Mouse (Mus musculus): ENCODE data around the gene Hist1h2bh.

The Hist1h2bh gene

DNA sequence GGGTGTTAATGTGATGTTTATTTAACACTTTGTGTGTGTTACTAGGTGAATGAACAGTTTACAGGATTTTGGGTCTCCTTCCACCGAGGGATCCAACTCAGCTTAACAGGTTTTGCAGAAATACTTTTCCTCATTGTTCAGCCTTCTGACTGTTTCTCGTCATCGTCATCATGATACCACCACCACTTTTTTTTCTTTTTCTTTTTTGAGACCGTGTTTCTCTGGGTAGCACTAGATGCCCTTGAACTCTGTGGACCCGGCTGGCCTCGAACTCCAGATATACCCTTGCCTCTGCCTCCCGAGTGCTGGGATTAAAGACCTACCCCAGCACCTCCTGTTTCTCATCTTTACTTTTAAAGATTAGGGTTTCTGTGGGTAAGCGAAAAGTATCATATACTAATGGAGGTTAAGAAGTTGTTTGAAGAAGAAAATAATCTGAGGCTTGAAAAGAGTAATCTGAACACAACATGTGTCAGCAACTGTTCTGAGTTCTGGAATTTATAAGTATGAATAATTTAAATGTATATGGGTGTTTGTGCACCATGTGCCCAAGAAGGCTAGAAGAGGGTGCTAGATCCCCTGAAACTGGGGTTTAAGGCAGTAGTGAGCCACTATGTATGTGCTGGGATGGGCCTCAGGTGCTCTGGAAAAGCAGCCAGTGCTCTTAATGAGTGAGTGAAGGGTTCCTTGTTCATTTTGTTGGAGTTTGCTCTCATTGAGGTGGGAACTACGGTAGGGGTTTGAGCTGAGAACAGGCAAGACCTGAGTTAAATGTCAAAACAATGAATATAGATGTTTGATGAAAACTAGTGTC, 10.7 kb downstream of the Hist1h2bh start:
- DNase-seq (ENCODE audit: extremely low read depth, low read depth) = no peak

DNA sequence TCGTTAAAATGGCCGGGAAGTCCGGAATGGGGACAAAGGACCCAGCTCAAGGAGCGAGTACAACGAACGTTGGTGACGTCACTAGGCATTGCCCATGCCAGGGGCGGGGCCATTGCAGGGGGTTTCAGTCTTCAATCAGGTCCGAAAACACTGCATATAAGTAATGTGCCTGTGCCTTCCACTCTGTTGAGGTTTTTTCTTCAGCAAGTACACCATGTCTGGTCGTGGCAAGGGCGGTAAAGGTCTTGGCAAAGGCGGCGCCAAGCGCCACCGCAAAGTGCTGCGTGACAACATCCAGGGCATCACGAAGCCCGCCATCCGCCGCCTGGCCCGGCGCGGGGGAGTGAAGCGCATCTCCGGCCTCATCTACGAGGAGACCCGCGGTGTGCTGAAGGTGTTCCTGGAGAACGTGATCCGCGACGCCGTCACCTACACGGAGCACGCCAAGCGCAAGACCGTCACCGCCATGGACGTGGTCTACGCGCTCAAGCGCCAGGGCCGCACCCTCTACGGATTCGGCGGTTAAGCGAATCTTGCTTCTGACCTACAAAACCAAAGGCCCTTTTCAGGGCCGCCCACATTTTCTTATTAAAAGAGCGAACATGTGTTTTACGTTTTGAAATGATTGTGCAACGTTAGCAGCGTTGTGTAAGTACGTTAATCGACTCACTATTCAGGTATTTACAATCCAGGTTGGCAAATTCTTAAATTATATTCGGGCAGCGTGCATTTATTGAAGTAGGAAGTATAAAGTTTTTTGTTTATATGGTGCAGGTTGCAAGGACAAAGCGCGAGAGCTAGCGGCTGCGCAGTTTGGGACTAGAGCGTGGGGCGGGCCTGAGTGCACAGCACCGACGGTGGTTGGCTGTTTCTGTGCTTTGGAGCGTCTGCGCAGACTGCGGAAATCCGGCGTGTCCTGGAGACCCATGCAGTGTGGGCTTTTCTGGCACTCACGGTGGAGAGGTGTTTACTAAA, 12.0 kb downstream of the Hist1h2bh start, which contains the start of gene Hist1h4h:
Gene Hist1h4h, plus strand, starts transcription at position 150 of the 975 bp plus-strand sequence.
- peak; percentile 95 for DNase-seq (ENCODE audit: extremely low read depth, low read depth)

DNA sequence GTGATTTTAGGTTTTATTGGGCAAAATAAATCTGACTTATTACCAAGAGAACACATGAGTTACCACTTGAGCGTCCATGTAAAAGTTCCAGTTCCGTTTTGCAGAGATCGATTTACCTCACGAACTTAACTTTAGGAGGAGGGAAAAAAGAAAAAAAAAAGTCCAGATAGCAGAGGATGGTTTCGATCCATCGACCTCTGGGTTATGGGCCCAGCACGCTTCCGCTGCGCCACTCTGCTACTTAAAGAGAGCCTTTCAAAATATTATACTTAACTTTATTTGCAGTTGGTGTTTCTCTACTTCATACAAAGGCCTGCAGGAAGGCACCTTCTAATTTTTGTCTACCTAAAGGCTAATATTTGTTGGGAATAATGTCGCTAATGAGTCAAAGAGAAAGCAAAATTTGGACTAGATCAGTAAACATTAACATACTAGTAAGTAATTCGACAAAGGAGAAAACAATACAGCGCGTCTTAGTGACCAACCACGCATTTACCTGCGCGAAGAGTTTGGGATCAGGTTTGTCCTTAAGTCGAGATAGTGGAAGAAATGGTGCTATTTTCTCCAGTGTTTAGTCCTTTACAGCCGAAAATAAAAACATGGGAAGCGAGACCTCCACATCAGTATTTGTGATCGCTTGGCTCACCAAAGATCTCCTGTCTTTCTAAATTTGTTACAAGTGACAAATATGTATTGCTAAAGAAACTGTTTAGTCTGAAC, 12.9 kb downstream of the Hist1h2bh start:
- DNase-seq (ENCODE audit: extremely low read depth, low read depth) = no peak

DNA sequence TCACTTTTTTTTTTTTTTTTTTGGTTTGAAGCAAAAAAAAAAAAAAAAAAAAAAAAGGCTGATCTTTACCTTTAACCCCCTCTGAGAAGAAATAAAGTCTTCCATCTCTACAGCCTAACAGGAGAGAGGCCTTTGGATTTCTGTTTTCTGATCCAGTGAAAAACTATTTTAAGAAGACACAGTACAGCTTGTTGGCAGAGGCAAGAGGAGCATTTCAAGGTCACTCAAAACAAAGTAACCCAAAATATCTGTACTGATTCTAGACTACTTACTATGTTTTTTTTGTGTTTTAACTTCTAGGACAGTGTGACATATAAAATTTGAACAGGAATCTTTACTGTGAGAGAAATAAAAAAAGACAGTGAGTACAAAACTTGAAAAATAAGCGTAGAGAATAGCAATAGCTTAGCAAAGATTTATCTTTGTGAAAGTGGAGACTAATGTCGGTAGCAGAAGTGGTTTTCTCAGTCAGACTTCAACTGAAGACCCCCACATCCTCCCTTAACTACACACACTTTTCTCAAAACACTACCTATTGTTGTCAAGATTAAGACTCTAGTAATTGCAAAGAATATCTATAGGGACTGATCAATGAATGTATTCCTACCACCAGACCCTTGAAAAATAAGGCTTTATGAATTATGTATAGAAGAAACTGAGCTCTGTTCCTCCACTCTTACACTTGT, 13.6 kb downstream of the Hist1h2bh start:
- no peak for DNase-seq (ENCODE audit: extremely low read depth, low read depth)

DNA sequence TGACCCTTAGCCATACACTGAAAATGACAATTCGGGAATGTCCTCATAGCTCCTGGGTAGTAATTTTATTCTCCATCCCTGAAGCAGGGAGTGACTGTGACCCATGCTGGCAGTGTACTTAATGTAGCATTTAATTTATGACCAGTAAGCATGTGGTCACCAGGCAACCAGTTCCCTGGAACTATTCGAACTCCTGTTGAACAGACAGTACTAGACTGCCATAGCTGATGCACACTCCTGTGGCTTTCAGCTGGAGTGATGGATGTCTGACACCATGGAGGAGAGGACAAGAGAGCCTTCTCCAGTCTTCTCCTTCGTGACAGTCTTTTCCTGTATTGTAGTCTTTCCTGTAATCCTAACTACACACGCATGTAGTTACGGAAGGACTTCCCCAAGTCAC, 14.2 kb downstream of the Hist1h2bh start:
- no peak for DNase-seq (ENCODE audit: extremely low read depth, low read depth)

DNA sequence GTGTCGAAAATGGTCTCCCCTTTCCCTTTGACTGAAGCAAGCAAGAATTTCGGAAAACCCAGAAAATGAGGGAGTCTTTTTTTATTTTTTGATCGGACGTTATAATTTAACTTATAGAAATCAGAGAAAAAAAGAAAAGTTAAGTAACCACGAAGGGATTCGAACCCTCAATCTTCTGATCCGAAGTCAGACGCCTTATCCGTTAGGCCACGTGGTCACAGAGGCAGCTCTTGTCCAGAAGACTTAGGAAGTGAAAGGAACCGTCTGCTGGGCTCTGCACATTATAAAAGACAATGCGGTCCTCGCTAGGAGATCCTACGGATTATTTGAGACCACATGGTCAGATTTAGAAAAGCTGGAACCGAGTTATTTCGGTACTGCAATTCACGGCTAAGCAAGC, 16.9 kb downstream of the Hist1h2bh start:
- no peak for DNase-seq (ENCODE audit: extremely low read depth, low read depth)

DNA sequence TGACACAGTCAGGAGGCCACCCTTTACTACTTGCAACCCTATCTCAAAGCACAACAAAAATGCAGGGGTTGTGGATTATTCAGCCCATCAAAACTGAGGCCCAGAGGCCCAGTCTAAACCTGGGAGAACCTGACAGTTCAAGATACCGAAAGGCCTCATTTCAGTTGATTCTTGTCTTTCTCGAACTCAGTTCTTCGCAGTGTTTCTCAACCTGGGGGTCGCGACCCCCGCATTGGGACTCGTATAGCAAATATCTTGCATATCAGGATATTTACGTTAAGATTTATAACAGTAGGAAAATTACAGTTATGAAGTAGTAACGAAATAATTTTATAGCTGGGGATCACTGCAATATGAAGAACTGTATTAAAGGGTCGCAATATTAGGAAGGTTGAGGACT, 17.3 kb downstream of the Hist1h2bh start:
- no peak for DNase-seq (ENCODE audit: extremely low read depth, low read depth)

DNA sequence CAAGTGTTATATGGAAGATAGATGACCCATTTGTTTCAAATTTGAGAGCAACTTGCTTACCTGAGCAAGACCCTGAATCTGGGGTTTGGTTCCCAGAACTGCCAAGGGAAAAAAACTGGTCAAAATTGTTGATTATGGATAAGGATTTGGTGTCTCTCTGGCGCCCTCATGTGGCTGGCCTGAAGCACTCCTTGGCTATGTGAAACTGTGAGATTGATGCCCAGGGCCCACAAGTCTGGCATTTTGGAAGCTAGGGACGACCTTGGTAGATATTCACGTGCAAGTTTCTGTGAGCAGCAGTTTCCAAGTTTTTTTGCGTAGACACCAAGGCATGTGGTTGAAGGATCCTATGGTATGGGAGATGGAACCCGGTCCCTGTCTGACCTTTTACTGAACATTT, 18.5 kb downstream of the Hist1h2bh start:
- DNase-seq (ENCODE audit: extremely low read depth, low read depth) = peak; percentile 83

DNA sequence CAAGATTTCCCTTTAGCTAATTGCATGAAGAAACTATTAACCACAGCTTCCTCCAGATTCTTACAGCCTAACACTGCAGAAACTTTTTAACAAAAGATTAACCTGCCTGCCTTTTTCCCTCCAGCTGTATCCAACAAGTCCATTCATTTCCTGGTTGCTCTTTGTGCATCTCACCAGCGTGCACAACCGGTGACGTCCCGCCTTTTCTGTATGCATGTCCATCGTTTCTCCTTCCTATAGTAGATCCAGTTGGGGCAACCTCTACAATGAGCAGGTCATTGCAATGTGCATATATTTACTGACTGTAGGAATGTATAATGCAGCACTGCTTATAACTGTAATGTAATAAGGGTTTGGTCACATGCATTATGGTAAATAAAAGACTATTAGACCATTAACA, 19.2 kb downstream of the Hist1h2bh start:
- no peak for DNase-seq (ENCODE audit: extremely low read depth, low read depth)

DNA sequence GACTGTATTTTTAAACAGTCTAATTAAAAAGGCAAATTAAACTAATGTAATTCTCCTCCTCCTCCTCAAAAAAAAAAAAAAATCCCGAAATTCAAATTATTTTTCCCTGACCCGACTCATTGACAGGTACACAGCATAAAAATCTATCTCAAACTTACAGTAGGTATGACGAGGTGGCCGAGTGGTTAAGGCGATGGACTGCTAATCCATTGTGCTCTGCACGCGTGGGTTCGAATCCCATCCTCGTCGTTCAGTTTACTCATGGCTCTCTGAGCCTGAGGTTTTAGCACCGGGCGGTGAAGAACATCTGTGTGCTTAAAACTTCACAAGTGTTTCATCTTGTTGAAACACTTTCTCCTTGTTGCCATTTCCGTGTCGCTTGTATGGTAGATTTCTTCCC, 21.5 kb downstream of the Hist1h2bh start:
- DNase-seq (ENCODE audit: extremely low read depth, low read depth) = no peak

DNA sequence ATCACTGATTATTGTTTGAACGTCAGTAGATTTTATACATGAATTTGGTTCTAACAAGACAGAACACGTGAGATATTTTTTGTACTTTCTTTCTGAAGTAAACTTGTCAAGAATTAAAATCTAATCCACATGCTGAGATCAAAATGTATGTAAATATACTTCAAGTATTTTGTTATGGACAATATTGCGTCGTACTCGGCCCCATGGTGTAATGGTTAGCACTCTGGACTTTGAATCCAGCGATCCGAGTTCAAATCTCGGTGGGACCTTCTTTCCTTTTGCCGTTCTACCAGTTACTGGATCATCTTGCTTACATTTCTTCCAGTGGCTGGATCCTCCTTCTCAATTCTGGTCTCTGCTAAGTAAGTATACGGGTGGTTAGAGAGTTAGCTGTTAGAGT, 23.8 kb downstream of the Hist1h2bh start:
- DNase-seq (ENCODE audit: extremely low read depth, low read depth) = no peak

DNA sequence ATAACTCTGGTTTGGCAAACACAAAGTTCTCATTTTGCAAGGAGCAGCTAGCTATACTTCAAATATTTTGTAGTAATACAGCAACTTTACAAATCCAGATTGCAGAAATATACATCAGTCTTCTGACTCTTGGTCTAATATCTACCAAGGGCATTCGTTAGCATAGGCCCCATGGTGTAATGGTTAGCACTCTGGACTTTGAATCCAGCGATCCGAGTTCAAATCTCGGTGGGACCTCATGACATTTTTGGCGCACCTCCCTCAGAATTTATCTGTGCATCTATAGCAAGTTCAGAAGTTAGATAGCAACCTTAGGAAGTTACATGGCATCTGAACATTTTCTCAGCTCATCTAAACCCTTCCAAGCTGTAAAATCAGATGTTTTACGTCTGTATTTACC, 24.3 kb downstream of the Hist1h2bh start:
- no peak for DNase-seq (ENCODE audit: extremely low read depth, low read depth)

DNA sequence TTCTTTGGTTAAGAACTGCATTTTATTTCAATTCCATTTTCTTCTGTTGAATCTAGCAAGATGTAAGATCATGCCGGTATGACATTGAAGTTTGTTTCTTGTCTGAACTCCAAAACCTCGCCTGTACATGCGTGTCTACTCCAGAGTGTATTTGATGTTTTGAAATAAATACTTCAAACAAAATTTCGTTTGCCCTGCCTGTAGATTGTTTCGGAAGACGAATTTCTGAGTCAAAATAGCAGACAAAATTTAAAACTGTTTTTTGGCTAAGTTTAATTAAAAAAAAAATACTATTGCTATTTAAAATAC, 24.9 kb downstream of the Hist1h2bh start:
- no peak for DNase-seq (ENCODE audit: extremely low read depth, low read depth)

DNA sequence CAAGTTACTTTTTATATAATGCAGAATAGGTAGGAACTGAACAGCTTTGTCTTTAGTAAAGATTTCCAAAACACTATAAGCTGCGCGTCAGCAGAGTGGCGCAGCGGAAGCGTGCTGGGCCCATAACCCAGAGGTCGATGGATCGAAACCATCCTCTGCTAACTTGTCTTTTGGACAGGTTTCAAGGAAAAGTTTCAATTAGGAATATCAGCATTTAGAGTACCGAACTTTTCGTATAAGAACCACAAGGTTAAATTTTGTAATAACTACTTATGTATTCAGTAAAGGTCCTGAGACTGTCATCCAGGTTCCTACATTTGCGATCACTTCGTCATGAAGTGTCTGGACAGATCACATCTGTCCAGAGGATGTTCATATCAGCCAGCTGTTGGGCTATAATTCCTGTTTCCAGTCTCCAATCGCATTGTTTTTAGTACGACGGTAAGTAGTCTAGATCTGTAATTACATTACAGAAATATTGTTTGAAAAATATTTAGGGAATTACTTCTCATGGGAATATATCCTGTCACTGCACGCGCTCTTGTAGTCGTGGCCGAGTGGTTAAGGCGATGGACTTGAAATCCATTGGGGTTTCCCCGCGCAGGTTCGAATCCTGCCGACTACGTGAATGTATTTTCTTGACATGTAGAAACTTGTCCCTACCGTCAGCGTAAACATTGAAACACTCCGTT, 25.4 kb downstream of the Hist1h2bh start:
- no peak for DNase-seq (ENCODE audit: extremely low read depth, low read depth)

DNA sequence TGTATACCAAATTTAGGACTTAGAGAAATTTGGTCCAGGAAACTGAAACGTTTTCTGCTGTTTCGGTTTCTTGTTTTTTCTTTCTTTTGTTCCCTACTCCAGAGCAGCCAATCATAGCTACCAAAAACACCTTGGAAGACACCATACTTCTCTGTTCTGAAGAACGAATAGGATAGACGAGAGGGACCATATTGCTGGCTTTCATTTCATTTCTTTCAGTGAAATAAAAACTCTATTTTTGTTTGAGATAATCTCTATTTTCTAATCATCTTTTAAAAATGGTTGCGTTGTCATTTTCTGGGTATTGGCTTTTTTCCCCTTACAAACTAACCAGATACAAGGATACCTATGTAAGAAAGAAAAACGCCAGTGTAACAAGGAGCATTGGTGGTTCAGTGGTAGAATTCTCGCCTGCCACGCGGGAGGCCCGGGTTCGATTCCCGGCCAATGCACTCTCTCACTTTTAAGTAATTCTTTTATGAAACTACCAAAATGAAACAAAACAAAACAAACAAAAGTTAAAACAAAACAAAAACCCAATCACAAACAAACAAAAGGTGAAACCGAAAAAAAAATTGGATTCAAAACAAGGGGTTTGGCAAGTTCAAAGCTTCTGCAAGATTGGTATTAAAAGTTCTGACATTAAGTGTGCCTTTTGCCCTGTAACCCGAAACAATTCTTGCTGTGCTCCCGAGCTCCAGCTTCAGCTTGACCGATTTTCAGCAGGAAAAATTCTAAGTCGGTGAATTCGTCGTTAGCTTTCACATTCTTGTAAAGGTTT, 26.2 kb downstream of the Hist1h2bh start:
- no peak for DNase-seq (ENCODE audit: extremely low read depth, low read depth)

DNA sequence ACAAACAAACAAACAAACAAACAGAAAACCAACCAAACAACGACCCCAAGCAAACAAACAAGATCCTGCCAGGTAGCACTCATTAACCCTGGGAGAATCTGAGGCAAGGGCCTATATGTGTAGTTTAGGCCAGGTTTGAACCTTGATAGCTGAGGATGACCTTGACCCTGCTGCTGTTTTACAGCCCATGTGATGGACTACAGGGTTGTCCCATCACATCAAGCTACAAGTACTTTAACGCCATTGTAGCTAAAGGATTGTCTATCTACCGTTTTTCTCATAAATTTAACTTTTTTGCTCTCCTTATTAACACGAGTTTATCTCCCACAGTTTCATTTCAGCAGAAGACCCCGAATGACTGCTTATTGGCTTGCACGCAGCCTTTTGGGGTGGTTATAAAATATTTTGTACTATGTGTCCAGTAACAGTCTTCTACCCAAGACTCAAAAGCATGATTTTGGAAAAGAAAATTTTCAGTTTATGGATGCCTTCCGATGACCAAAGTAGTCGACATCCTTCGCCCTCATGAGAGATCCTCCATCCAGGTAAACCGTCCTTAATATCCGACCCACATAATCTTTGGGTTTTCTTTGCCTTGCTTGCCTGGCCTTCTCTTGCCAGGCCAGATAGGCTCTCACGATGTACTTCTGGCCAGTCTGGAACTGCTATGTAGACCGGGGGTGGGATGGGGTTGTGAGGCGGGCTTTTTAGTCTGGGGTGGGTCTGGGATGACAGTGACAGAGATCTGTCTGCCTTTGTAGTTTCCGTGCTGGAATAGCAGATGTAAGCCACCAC, 27.2 kb downstream of the Hist1h2bh start:
- DNase-seq (ENCODE audit: extremely low read depth, low read depth) = no peak

DNA sequence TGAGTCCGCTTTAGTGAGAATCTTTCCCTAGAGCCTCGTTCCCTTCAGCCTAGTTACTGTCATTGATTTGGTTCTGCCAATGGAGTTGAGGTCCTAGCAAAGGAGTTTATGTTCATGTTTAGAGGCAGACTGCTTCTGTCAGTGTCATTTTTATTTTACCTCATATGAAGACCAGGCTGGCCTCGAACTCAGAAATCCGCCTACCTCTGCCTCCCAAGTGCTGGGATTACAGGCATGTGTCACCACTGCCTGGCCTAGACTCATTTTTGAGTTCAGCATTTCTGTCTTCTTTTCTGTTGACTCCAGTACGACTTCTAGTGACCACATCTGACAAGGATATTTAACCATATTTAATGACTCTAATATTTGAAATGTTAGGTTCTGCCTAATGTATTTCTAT, 27.9 kb downstream of the Hist1h2bh start:
- no peak for DNase-seq (ENCODE audit: extremely low read depth, low read depth)

DNA sequence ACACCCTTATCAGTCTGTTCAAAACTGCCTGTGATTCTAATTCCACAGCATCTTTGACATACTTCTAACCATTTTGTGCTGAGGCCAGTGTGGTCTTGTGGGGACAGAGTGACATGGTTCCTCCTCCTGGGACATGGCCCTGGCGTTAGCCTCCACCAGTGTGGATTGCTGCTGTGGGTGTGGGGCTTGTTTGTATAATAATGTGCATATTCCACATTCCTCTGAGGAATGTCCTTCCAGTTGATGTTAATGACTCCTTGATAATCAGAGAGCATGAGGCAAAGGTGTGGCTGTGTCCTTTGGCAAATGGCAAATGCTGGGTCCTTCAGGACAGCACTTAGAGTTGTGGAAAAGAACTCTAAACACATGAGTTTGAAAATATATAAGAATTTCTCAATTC, 29.7 kb downstream of the Hist1h2bh start:
- DNase-seq (ENCODE audit: extremely low read depth, low read depth) = no peak

DNA sequence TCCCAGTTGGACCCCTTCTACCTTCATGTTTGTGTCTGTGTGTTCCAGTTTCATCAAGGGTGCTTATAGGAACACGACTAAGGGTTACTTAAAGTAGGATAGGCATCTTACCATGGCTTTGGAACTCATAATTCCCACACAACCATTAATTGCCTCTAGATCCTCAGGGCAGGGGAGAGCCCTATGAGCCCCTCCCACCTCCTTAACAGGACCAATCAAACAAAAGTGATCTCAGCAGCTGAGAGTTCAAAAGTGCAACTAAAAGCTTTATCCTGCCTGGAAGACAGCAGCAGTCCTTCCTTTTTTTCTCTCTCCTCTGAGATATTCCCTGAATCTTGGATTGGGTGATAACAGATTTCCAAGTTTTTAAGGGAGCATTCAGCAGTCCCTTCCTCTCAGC, 33.1 kb downstream of the Hist1h2bh start:
- no peak for DNase-seq (ENCODE audit: extremely low read depth, low read depth)

Data from MEL-GATA-1-ER (cell line).